Mouse (Mus musculus) spleen, postnatal 0 days (tissue): Measurements from ENCODE around the gene Ncf4. TPM values are rescaled to one million over a fixed set of nuclear protein-coding genes. Genes with fewer than 3 reads are reported as not detected.

Experiments used
- polyA plus RNA-seq: library from polyadenylated mRNA; unstranded; fragments of >200 nt; fragmentation: Nextera tagmentation; extraction: Ambion mirVana; gene quantifications from 2 replicates; pipeline ENCODE4 v1.2.1, GENCODE M21; 2015

The Ncf4 gene
- 91.3 and 109 TPM in 2 replicates for polyA plus RNA-seq

DNA sequence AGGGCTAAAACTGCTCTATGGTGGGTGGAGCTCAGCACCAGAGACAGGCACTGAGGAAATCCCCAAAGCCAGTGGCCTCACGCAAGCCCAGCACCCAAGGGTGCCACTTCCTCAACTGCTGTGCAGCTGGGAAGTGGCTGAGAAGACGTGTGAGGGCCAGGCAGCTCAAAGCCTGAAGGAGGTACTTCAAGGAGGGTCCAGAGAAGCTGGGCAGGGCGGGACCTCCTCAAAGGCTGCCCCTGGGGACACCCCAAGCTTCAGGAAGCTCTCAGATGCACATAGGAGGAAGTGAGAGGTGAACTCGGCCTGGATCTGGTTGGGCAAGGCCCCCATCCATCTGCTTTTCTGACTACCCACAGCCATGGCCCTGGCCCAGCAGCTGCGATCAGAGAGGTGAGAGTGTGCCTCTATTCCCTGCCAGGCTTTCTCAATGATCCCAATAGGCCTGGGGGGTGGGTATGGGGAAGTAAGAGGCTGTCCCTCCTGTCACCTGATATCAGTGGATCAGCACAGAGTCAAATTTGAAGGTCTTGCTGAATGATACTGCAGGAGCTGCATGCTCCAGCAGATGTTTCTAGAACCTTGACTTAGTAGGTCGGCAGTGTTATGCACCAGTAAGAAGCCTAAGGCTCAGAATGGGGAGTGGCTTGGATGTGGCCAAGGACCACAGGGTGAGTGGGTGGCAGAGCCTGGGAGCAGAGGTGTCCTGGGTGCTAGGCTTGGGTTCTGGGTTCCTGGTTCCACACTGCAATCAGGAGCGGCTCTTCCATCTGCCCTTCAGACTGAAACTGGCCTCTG lies at the start of gene Ncf4:
TSS of gene Ncf4 (plus strand) at position 107 of the 798 bp plus-strand sequence.

DNA sequence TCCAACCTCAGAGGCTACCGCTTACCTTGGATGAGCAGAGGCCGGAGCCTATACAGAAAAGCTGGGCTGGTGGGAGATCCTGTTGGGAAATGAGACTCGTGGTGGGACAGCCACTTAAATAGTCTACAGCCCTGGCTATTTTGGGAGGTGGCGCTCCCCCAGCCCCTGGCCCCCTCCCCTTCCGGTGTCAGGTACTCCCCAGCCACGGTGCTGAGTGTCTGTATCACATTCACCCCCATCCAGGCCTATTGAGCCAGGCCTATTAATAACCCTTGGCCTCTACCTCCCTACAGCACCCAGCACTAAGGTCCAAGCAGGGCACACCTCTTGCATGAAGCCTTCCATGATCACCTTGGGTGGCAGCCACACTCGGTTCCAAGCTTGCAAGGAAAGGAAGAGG lies 38.3 kb upstream of the Ncf4 start, which contains the start of gene Pvalb:
TSS of gene Pvalb (minus strand) at position 89 of the 400 bp plus-strand sequence.

DNA sequence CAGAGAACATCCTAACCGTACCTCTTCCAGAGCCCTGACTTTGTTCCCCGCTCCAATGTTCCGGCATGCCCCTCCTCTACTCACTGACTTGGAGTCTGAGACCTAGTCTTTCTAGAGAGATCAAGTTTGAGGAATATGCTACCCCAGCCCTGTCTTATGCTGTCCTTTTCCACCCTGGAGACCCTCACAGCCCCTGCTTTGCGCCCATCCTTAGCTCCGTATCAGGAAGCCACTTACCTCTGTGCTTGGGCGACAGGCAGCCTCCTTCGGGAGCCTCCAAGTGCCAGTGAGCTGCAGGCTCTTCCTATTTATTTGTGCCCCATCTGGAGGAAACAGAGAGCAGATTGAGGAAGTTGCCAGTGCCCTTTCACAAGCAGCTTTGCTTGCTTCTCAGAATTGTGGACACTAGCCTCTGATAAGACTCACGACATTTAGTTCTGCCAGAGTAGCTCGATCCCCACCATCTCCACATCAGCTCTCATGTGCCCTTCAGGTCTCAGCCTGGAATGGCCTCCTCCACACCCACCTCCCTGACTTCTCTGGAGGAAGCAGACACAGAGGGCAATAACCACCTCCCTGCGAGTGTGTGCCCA lies 60.8 kb downstream of the Ncf4 start, which contains the start of gene Csf2rb2:
TSS of gene Csf2rb2 (minus strand) at position 381 of the 593 bp plus-strand sequence.

Other genes with a start within 250 kb of the Ncf4 start
- not detected in 2 replicates for gene Cacng2, start 124.8 kb upstream of the Ncf4 start, polyA plus RNA-seq
- 60.5 and 60.7 TPM in 2 replicates for gene Ift27, start 70.7 kb upstream of the Ncf4 start, polyA plus RNA-seq
- not detected in 2 replicates for gene Pvalb, start 38.4 kb upstream of the Ncf4 start, polyA plus RNA-seq
- 2.0 and 2.5 TPM in 2 replicates for gene Csf2rb2, start 60.9 kb downstream of the Ncf4 start, polyA plus RNA-seq
- gene Csf2rb, start 81.0 kb downstream of the Ncf4 start, polyA plus RNA-seq, result 10.7 and 15.6 TPM in 2 replicates
- gene Tex33, start 151.1 kb downstream of the Ncf4 start, polyA plus RNA-seq, result not detected in 2 replicates
- 28.7 and 36.2 TPM in 2 replicates for gene Tst, start 161.1 kb downstream of the Ncf4 start, polyA plus RNA-seq
- gene Mpst, start 161.6 kb downstream of the Ncf4 start, polyA plus RNA-seq, result 5.7 and 5.9 TPM in 2 replicates
- 15.1 and 17.1 TPM in 2 replicates for gene Kctd17, start 183.8 kb downstream of the Ncf4 start, polyA plus RNA-seq
- gene Tmprss6, start 223.8 kb downstream of the Ncf4 start, polyA plus RNA-seq, result 0.11 and 0.30 TPM in 2 replicates